Mouse (Mus musculus): ENCODE measurements at regions not wholly inside any gene's neighbourhood (a gene's known extent, or its start where the extent isn't known, plus 50 kb on each side); places are given as distances from the start of the nearest gene placed in this dataset.

DNA sequence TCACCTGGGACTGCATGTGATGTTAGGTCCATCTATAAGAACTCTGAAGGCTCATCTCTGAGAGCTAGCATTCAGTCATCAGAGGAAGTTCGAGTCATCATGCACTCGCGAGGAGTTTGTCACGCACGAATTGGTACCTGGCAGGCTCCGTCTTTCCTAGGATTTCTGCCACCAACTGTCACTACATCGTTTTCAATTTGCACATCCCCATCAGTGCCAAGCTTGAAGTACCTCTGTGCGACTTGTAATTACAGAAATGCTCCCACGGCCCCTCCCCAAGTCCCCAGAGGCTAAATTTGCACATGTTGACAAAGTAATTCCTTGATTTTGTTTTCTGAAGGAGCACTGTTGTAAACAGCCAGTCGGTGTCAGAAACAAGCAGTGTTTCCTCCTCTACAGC lies 372.2 kb upstream of the Id2 start:
- TF ChIP-seq POLR2A (IDR thresholded peaks at IDR 0.05; ENCODE audit: insufficient read depth, low read depth, low read length) (no peak), CTCF (IDR thresholded peaks at IDR 0.05; ENCODE audit: insufficient read depth, low read depth, low read length) (no peak)
